Mouse (Mus musculus) thymus, adult 2 months (tissue): ENCODE results near the gene Tex264.

Experiments used
- CTCF ChIP-seq: fragments of 200-500 bp; IDR thresholded peaks from 2 replicates; pipeline ENCODE4 v1.5.1; 2012; ENCODE audit warnings: mild to moderate bottlenecking, control low read depth, low read length, moderate library complexity, borderline replicate concordance; ENCODE audit not compliant: control insufficient read depth, poor library complexity, insufficient read depth; ENCODE audit errors: extremely low read depth
- POLR2A ChIP-seq: fragments of 200-500 bp; IDR thresholded peaks from 2 replicates; pipeline ENCODE4 v1.6.1; 2012; ENCODE audit warnings: mild to moderate bottlenecking, low read length, control low read depth, moderate library complexity; ENCODE audit not compliant: control insufficient read depth, poor library complexity, insufficient read depth; ENCODE audit errors: extremely low read depth

GRCm38 (mm10) chr9:106716729-106717128 is 31.0 kb upstream of the Tex264 start:
- TF ChIP-seq CTCF (no peak), POLR2A (no peak)
